Mouse (Mus musculus) A20 (cell line): ENCODE measurements around the gene Sez6l.

ENCODE experiments used
- DNase-seq: peaks from one replicate; pipeline ENCODE4 v3.0.0-alpha.2; 2011; ENCODE audit warnings: low read depth, low spot score

The Sez6l gene

GRCm38 (mm10) chr5:112576993-112577670 is at the start of gene Sez6l:
TSS of gene Sez6l (minus strand) at chr5:112577185.
- DNase-seq: no peak

- no peak for DNase-seq
Observed at GRCm38 (mm10) chr5:112625555-112626160, 48.7 kb upstream of the Sez6l start.

DNA sequence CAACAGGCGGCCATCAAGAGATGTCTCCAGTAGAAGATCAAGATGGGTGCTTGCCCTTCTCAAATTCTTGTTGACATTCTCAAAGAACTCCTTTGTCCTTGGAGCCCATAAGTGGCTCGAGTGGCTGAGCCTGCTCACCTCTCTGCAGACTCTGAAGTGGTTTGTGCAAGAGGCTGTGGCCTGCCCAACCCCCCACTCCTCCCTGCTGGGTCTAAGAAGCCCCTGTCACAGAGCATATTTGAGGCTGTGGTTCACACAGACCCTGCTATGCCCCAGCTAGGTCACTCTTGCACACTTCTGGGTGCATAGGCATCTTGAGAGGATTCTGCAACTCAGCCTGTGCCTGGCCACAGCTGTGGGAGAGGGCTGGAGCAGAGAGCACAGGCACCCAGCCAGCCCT is 46.0 kb upstream of the Sez6l start:
- no peak for DNase-seq

- no peak for DNase-seq
Observed at GRCm38 (mm10) chr5:112620256-112620655, 43.3 kb upstream of the Sez6l start.

DNA sequence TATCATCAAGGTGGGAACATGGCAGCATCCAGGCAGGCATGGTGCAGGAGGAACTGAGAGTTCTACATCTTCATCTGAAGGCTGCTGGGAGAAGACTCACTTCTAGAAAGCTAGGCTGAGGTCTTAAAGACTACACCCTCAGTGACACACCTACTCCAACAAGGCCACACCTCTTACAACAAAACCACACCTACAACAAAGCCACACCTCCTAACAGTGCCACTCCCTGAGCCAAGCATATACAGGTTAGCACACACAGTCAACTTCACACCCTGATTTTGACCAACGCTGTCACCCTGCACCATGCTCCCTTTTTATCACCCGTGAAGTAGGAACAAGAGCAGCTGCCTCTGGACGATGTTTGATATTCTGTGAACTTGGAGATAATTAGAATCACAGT is 42.4 kb upstream of the Sez6l start:
- DNase-seq: no peak

DNA sequence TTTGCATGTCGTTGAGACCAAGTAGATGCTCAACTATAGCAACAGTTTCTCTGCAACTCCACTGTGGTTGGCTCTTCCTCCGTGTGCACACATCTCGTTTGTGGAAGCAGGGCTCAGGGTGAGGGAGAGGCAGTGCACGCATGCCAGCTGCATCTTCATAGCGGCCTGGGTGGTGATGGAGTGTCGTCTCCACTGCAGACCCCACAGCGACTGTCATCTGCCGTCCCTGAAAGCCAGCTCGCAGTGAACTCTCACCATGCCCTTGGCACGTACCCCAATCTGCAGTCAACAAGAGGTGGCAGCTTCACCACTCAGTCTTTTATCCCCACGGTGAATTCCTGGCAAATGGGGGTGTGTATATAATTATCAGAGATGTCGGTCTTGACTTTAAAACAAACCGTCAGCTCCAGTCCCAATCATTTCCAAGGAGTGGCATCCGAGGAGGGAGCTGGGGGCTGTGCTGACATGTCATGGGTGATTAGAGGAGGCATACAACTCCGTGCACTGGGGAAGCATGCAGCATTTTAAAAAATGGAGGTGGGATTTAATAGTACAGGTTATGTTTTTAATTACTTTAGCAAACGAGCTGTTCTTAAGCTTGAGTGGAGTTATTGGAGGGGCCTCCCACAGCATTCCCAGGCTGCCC is 40.7 kb upstream of the Sez6l start:
- DNase-seq: no peak

- DNase-seq: no peak
Observed at GRCm38 (mm10) chr5:112615946-112616617, 39.1 kb upstream of the Sez6l start.

- DNase-seq: no peak
Observed at GRCm38 (mm10) chr5:112607867-112608516, 31.0 kb upstream of the Sez6l start.

GRCm38 (mm10) chr5:112607119-112607518 is 30.1 kb upstream of the Sez6l start:
- DNase-seq: no peak

- DNase-seq: no peak
Observed at GRCm38 (mm10) chr5:112605371-112605770, 28.4 kb upstream of the Sez6l start.

- DNase-seq: no peak
Observed at GRCm38 (mm10) chr5:112604251-112604650, 27.3 kb upstream of the Sez6l start.

GRCm38 (mm10) chr5:112603594-112603993 is 26.6 kb upstream of the Sez6l start:
- no peak for DNase-seq

GRCm38 (mm10) chr5:112600309-112600939 is 23.4 kb upstream of the Sez6l start:
- no peak for DNase-seq

DNA sequence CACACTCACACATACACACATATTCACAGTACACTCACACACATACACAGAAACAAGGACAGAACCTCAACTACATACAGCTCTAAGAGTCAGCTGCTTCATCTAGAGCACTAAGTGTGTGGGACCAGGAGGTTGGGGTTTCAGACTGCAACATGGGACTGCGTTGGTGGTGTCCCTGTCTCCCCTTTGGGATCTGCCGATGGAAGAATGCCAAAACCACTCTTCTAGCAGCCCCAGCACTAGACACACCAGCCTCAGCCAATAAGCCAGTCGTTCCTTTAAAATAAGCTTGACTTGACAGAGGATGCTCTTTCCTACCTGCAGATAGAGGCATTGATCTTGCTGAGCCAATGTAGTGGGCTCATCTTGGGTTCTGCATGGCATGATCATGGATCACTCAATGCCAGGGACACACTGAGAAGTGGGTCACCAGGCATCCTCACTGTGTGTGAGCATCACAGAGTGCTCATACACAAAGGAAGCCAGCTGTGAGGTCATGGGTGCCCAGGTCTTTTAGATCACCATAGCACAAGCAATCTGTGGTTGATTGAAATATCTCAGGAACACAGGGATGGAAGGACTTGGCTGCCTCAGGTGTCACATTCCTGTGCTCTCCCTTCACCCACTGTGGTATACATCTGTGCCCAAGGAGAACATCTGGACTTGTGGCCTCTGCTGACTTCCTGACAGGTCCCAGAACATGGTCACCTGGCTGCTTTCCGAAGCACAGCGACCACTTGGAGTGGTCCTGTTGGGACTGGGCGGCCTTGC is 22.7 kb upstream of the Sez6l start:
- no peak for DNase-seq

- DNase-seq: no peak
Observed at GRCm38 (mm10) chr5:112597876-112598275, 20.9 kb upstream of the Sez6l start.

DNA sequence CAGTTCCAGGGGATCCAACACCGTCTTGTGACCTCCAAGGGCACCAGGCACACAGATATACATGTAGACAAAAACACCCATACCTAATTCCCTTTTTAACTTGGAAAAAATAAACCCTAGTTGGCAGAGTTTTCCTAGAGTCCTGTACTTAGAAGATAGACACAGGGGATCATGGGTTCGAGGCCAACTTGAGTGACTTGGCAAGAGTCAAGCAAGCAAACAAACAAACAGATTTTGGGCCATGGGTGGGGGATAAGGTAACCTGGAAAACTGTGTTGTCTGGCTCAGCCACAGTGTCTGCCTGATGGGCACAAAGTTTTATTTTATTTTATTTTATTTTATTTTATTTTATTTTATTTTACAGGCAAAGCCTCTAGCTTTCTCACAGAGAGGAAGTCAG is 20.3 kb upstream of the Sez6l start:
- no peak for DNase-seq

DNA sequence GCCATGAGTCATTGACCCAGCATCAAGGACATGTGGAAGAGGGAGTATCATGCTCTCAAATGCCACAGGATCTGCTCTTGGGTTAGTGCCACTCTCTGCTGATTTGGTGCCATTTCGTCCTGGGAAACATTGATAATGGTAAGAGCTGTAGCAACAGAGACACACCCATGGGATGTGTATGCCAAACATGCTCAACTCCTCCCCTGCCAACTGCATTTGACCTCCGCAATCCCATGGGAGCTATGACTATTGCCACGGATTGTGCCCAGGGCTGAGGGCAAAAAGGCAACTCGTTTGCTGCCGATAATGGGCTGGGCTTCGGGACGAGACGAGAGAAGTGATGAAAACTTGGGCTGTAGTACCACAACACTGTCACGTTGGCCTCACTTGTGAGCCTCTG is 19.7 kb upstream of the Sez6l start:
- no peak for DNase-seq

DNA sequence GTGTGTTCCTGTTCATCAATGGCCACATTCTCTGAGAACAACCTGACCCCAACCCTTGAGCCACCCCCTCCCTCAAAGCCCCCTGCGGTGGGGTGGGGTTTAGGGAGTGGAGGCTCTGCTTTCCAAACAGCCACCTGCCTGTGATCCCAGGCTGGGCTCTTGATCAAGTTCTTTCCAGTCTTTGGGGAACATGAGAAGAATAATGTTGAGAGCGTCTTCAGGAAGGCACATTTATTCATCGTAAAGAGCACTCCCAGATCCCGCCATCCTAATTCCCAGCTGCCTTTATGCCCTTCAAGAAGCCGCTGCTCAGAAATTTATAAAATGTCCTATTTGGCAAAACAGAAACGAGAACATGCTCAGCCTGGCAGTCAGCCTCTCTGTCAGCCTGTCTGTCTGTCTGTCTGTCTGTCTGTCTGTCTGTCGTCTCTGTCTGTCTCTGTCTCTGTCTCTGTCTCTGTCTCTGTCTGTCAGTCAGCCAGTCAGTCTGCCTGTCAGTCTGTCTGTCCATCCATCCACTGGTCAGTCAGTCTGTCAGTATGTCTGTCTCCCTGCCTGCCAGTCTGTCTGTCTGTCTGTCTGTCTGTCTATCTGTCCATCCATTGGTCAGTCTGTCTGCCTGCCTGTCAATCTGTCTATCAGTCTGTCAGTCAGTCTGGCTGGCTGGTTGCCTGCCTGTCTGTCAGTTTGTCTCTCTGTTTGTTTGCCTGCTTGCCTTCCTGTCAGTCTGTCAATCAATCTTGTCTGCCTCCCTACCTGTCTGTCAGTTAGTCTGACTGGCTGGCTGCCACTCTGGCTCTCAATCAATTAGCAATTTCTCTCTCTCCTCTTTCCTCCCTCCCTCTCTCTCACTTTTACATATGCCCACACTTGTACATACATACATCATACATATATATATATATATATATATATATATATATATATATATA is 19.0 kb upstream of the Sez6l start:
- no peak for DNase-seq

DNA sequence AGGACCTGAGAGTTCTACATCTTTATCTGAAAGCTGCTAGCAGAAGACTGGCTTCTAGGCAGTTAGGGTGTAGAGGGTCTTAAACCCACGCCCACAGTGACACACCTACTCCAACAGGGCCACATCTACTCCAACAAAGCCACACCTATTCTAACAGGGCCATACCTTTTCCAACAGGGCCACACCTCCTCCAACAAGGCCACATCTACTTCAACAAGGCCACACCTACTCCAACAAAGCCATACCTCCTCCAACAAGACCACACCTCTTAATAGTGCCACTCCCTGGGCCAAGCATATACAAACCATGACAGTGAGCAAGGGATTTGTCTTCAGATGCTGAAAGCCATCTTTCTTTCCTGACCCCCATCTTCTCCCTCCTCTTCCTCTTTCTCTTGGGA is 14.7 kb upstream of the Sez6l start:
- DNase-seq: no peak

GRCm38 (mm10) chr5:112586071-112586470 is 9.1 kb upstream of the Sez6l start:
- no peak for DNase-seq
